Mouse (Mus musculus): ENCODE data around the gene Etfdh. TPM values are rescaled to one million over a fixed set of nuclear protein-coding genes. Genes with fewer than 3 reads are reported as not detected.

The Etfdh gene
- 19.8 to 23.1 TPM (median 20.8 TPM) in 4 replicates for total RNA-seq (2023)

GRCm38 (mm10) chr3:79629416-79629730, at the start of gene Etfdh:
Gene Etfdh (minus strand): TSS chr3:79629500.

GRCm38 (mm10) chr3:79628561-79629415, 512 bp downstream of the Etfdh start, which contains the start of gene 4930579G24Rik:
Gene 4930579G24Rik (plus strand): TSS chr3:79629079.

DNA sequence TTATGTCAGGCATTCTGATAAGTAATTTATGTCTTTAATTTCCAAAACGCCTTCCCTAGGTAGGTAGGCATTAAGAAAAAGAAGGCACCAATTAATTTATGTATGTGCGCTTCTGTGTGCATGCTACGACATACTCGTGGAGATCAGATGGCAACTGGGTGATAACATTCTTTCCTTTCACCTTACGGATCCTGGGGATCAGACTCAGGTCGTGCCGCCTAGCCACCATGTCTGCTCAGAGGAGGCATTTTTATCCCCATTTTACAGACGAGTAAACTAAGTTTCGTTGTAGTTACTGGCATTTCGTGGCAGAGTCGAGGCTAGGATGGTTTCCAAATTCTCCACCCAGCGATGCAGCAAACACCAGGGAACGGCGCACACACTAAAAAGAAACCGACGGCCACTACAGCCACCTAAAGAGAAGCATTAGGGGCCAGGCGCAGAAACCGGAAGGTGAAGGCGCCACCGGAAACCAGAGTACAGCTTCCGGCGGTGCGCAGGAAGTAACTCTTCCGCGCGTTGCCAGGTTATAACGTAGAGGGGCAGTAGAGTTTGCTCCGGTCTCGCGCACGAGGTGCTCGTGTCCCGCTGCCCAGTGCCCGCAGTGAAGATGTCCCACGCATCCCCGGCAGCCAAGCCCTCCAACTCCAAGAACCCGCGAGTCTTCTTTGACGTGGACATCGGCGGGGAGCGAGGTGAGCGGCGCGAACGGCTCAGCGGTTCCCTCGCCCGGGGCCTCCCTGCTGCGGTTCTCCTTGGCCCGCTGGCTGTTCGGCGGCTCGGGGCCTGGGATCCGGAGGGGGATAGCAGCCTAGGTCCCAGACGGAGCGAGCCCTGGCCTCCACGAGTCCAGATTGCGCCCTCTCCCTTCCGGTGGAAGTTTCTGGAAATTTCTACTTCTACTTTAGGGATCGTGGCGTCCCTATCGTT, 38.2 kb downstream of the Etfdh start, which contains the start of gene Ppid:
Gene Ppid (plus strand): TSS at position 480 of the 930 bp plus-strand sequence.

DNA sequence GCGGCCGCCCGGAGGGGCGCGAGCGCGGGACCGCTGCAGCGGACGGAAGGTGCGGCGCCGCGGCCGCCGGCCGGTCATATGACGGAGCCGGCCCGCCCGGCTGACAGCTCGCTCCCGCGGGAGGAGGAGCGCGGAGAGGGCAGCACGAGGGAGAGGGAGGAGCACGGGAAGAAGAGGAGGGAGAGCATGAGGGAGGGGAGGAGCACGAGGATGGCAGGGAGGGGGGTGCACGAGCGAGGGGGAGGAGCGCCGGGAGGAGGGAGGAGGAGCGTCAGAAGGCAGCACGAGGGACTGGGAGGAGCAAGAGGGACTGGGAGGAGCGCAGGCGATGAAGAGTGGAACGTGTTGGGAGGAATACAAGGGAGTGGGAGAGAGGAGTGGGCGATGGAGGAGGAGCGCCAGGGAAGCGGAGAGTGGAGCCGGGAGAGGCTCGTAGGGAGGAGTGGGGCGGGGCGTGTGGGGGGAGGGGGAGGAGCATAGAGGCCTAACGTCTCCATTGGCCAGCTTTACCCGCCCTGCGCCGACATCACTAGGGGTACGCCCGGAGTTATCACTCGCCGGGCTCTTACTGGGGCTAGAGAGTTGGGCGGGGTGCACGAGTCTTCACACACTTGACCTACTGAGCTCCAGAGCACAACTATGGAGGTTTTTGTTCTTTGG, 61.5 kb downstream of the Etfdh start, which contains the start of gene Fnip2:
Gene Fnip2 (minus strand): TSS at position 94 of the 660 bp plus-strand sequence.

Other genes starting within 250 kb of the Etfdh start
- 0.14 to 0.33 TPM (median 0.28 TPM) in 3 of 4 replicates, not detected in the other for gene Fnip2, start 61.7 kb downstream of the Etfdh start, total RNA-seq (2023)
- 42.8 to 57.0 TPM (median 45.8 TPM) in 4 replicates for gene Ppid, start 38.2 kb downstream of the Etfdh start, total RNA-seq (2023)
- gene 4930579G24Rik, start 421 bp downstream of the Etfdh start, total RNA-seq (2023): 2.1 to 2.8 TPM (median 2.4 TPM) in 4 replicates
- gene Rxfp1, start 108.4 kb upstream of the Etfdh start, total RNA-seq (2023): 0.72 to 1.5 TPM (median 1.1 TPM) in 4 replicates
- 0.26 to 2.7 TPM (median 0.65 TPM) in 4 replicates for gene Tmem144, start 223.3 kb upstream of the Etfdh start, total RNA-seq (2023)

All from B cell, adult 62 days (primary cell).